Mouse (Mus musculus) intestine, embryonic 16.5 days (tissue): ENCODE data around the gene Cfap65. TPM values are rescaled to one million over a fixed set of nuclear protein-coding genes. Genes with fewer than 3 reads are reported as not detected.
A peak's percentile ranks its signal among the peaks of the same experiment; 100 is the strongest.

Experiments
- ATAC-seq: fragments of 200-750 bp; cut with Nextera tagmentation; 2 replicates; pipeline ENCODE4 v1.8.0; 2017; ENCODE audit warnings: moderate TSS enrichment, moderate library complexity
- H3K27ac ChIP-seq: fragments of 300-500 bp; sonication (generic); 2 replicates; pipeline ENCODE4 v1.5.1; 2014; ENCODE audit warnings: mild to moderate bottlenecking, low read length
- H3K27me3 ChIP-seq: fragments of 300-500 bp; sonication (generic); replicated peaks from 2 replicates; pipeline ENCODE4 v1.6.1; 2014; ENCODE audit warnings: low read length, control low read depth, mixed read lengths; ENCODE audit not compliant: control insufficient read depth, insufficient read depth
- H3K36me3 ChIP-seq: fragments of 300-500 bp; sonication (generic); 2 replicates; pipeline ENCODE4 v1.6.1; 2014; ENCODE audit warnings: low read length, control low read depth; ENCODE audit not compliant: control insufficient read depth, insufficient read depth
- H3K4me1 ChIP-seq: fragments of 300-500 bp; sonication (generic); 2 replicates; pipeline ENCODE4 v1.6.1; 2014; ENCODE audit warnings: low read length, control low read depth, mixed read lengths; ENCODE audit not compliant: control insufficient read depth, insufficient read depth
- H3K4me2 ChIP-seq: fragments of 300-500 bp; sonication (generic); 2 replicates; pipeline ENCODE4 v1.6.1; 2014; ENCODE audit warnings: low read depth, low read length, control low read depth
- H3K4me3 ChIP-seq: fragments of 300-500 bp; sonication (generic); 2 replicates; pipeline ENCODE4 v1.5.1; 2014; ENCODE audit warnings: mild to moderate bottlenecking, low read length
- H3K9ac ChIP-seq: fragments of 300-500 bp; sonication (generic); 2 replicates; pipeline ENCODE4 v1.6.1; 2014; ENCODE audit warnings: low read depth, low read length
- H3K9me3 ChIP-seq: fragments of 300-500 bp; sonication (generic); 2 replicates; pipeline ENCODE4 v1.6.1; 2016; ENCODE audit warnings: low read length, control low read depth; ENCODE audit not compliant: control insufficient read depth
- WGBS: fragments of 180-500 bp; shearing (Covaris S2); extraction: QIAGEN DNeasy Blood & Tissue Kit; methylation state at CpG from one replicate; pipeline ENCODE4 v1.1.7; 2014; 5-methylcytosine and 5-hydroxymethylcytosine counted together
- polyA plus RNA-seq: library from polyadenylated mRNA; unstranded; fragments of >200 nt; fragmentation: Nextera tagmentation; extraction: Ambion mirVana; gene quantifications from 2 replicates; pipeline ENCODE4 v1.2.1, GENCODE M21; 2015

Cfap65 gene
- polyA plus RNA-seq, 1 experiment from 2014 or later, result 0.07 TPM

- peaks cover 68% of the 10 kb centered on the region for H3K27me3 ChIP-seq
- under 1% methylated on average over 57 of the region's 57 CpGs for WGBS
- H3K4me2 ChIP-seq, result peak overlapping the region; percentile 40
- no peak for ATAC-seq
- no peaks in the 10 kb centered on the region for H3K9me3 ChIP-seq
- peaks cover 20% of the 10 kb centered on the region for H3K4me1 ChIP-seq
- H3K9ac ChIP-seq, result no peak overlapping the region
- H3K36me3 ChIP-seq, result no peaks in the 10 kb centered on the region
- H3K27ac ChIP-seq, result no peak overlapping the region; the same call in 1 of the 2 replicates
- H3K4me3 ChIP-seq, result peak overlapping the region; percentile 27
These were observed 50.9 kb downstream of the Cfap65 start for GRCm38 (mm10) chr1:74884196-74885141.

GRCm38 (mm10) chr1:74883441-74883840 is 52.0 kb downstream of the Cfap65 start:
- Histone ChIP-seq H3K4me1 (peaks cover 20% of the 10 kb centered on the region), H3K4me3 (no peak overlapping the region), H3K27ac (no peak overlapping the region), H3K4me2 (no peak overlapping the region), H3K9me3 (no peaks in the 10 kb centered on the region), H3K27me3 (peaks cover 68% of the 10 kb centered on the region), H3K36me3 (no peaks in the 10 kb centered on the region), H3K9ac (no peak overlapping the region)
- 19% methylated on average over 5 of the region's 5 CpGs for WGBS
- no peak for ATAC-seq

GRCm38 (mm10) chr1:74882828-74883227 is 52.6 kb downstream of the Cfap65 start:
- WGBS, result 4% methylated on average over 8 of the region's 8 CpGs
- Histone ChIP-seq H3K27ac (no peak overlapping the region), H3K9ac (no peak overlapping the region), H3K4me1 (peaks cover 20% of the 10 kb centered on the region), H3K4me3 (0 out of 2 replicates have a peak overlapping the region, but pooled peaks have one; percentile 38), H3K4me2 (no peak overlapping the region), H3K36me3 (no peaks in the 10 kb centered on the region), H3K27me3 (peaks cover 71% of the 10 kb centered on the region), H3K9me3 (no peaks in the 10 kb centered on the region)
- no peak for ATAC-seq

DNA sequence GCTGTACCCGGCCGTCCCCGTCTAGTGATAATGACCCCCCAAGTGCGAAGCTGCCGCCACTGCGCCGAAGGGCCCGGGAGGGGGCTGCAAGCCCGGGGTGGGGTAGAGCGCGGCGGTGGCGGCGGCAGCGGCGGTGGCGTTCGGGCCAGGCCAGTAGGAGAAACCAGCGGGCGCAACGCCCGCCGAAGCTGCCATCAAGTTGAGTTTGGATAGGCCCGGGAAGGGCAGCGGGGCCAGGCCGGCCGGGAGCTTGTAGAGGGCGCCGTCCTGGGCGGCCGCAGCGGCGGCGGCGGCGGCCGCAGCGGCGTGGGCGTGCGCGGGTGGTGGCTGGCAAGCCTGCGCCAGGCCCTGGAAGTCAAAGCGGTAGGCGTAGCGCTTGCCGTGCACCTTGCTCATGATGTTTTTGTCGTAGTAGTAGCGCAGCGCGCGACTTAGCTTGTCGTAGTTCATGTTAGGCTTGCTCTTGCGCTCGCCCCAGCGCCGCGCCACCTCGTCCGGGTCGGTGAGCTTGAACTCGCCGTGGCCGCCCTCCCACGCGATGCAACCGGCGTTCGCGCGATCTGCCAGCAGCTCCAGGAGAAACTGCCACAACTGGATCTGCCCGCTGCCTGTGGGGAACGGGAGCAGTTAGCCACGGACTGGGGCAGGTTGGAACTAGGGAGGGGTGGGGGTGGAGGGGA is 53.2 kb downstream of the Cfap65 start:
- H3K4me2 ChIP-seq, result peak overlapping the region; percentile 60
- H3K4me1 ChIP-seq, result peaks cover 20% of the 10 kb centered on the region
- H3K27ac ChIP-seq, result no peak overlapping the region
- ATAC-seq, result no peak
- no peaks in the 10 kb centered on the region for H3K9me3 ChIP-seq
- under 1% methylated on average over 64 of the region's 74 CpGs for WGBS
- H3K36me3 ChIP-seq, result no peaks in the 10 kb centered on the region
- peak overlapping the region; percentile 38 for H3K4me3 ChIP-seq
- H3K27me3 ChIP-seq, result peaks cover 67% of the 10 kb centered on the region
- H3K9ac ChIP-seq, result peak overlapping the region; percentile 16; the same call in 1 of the 2 replicates

DNA sequence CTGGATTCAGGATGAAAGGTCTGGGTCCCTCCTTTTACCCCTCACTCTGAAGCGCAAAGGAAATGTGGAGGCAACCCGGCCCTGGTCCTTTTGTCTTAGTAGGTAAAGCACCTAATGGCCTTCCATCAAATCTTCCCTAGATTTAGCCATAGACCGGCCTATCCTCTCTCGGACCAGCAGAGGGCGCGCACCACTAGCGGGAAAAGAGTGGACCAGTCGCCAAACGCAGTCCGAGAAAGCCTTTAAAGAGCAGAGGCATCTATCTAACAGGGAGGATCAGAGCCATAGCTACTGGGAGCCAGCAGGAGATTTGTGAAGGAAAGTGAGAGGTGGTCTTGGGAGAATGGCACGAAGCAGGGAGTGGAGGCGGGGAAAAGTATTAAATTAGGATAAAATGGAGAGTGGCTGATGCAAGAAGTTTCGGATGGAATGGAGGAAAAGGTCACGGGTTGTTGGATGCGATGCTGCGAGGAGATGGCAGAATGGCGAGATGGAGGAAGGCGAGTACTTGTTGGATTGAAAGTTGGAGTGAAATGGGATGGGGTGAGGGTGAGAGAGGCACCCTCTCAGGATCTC is 54.5 kb downstream of the Cfap65 start:
- Histone ChIP-seq H3K9ac (no peak overlapping the region), H3K27me3 (peaks cover 54% of the 10 kb centered on the region), H3K4me3 (no peak overlapping the region; the same call in 1 of the 2 replicates), H3K9me3 (no peaks in the 10 kb centered on the region), H3K4me1 (peaks cover 20% of the 10 kb centered on the region), H3K4me2 (no peak overlapping the region), H3K36me3 (no peaks in the 10 kb centered on the region), H3K27ac (no peak overlapping the region)
- WGBS, result 2% methylated on average over 18 of the region's 18 CpGs
- ATAC-seq, result no peak

DNA sequence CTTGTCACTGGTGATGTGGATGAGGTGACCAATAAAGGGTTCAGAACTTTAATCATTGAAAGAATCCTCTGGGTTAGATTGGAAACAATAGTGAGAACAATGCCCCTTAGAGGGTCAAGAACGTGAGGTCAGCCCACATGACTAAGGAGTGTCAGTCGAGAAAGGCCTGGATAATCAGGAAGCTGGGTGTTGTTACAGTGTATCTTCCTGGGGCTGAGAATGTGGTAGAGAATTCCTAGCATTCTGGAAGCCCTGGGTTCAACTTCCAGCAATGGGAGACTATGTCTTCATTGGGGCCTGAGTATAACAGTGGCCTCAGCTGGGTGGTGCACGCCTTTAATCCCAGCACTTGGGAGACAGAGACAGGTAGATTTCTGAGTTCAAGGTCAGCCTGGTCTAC is 58.2 kb downstream of the Cfap65 start:
- H3K4me3 ChIP-seq, result no peak overlapping the region
- peaks cover 4% of the 10 kb centered on the region for H3K4me1 ChIP-seq
- 48% methylated on average over 3 of the region's 3 CpGs for WGBS
- peaks cover 20% of the 10 kb centered on the region for H3K27me3 ChIP-seq
- no peak overlapping the region for H3K4me2 ChIP-seq
- ATAC-seq, result no peak
- no peaks in the 10 kb centered on the region for H3K9me3 ChIP-seq
- H3K27ac ChIP-seq, result no peak overlapping the region
- H3K9ac ChIP-seq, result no peak overlapping the region
- no peaks in the 10 kb centered on the region for H3K36me3 ChIP-seq

- H3K9me3 ChIP-seq, result no peaks in the 10 kb centered on the region
- 62% methylated on average over 2 of the region's 2 CpGs for WGBS
- no peak for ATAC-seq
- no peak overlapping the region for H3K27ac ChIP-seq
- no peak overlapping the region for H3K9ac ChIP-seq
- H3K4me2 ChIP-seq, result no peak overlapping the region
- no peaks in the 10 kb centered on the region for H3K36me3 ChIP-seq
- H3K27me3 ChIP-seq, result 0 out of 2 replicates have a peak, but pooled peaks cover 6% of the 10 kb centered on the region
- no peaks in the 10 kb centered on the region for H3K4me1 ChIP-seq
- no peak overlapping the region for H3K4me3 ChIP-seq
These were observed 63.2 kb downstream of the Cfap65 start for GRCm38 (mm10) chr1:74872218-74872617.

- Histone ChIP-seq H3K27me3 (peaks cover 32% of the 10 kb centered on the region), H3K4me2 (no peak overlapping the region), H3K36me3 (no peaks in the 10 kb centered on the region), H3K27ac (no peak overlapping the region), H3K4me1 (peaks cover 10% of the 10 kb centered on the region), H3K9me3 (no peaks in the 10 kb centered on the region), H3K9ac (no peak overlapping the region), H3K4me3 (no peak overlapping the region)
- no peak for ATAC-seq
These were observed 73.6 kb downstream of the Cfap65 start for GRCm38 (mm10) chr1:74861783-74862182.
